Mouse (Mus musculus) embryonic facial prominence, embryonic 13.5 days (tissue): ENCODE results near the gene 4930579F01Rik. TPM values are rescaled to one million over a fixed set of nuclear protein-coding genes. Genes with fewer than 3 reads are reported as not detected.
A peak's percentile ranks its signal among the peaks of the same experiment; 100 is the strongest.
"Not testable (repeated sequence)": the region's sequence is repeated elsewhere in the genome, so short reads cannot be mapped to it uniquely, and the experiment has no call there.

Experiments used
- ATAC-seq: fragments of 200-750 bp; cut with Nextera tagmentation; 2 replicates; pipeline ENCODE4 v1.8.0; 2017; ENCODE audit warnings: low read depth; ENCODE audit not compliant: insufficient number of reproducible peaks, insufficient read depth, low FRiP score, low TSS enrichment
- H3K27ac ChIP-seq: fragments of 300-500 bp; sonication (generic); 2 replicates; pipeline ENCODE4 v1.5.1; 2015; ENCODE audit warnings: moderate library complexity, mild to moderate bottlenecking, inconsistent platforms
- H3K27me3 ChIP-seq: fragments of 300-500 bp; sonication (generic); 2 replicates; pipeline ENCODE4 v1.6.1; 2015; ENCODE audit warnings: mild to moderate bottlenecking, inconsistent platforms
- H3K36me3 ChIP-seq: fragments of 300-500 bp; sonication (generic); 2 replicates; pipeline ENCODE4 v1.6.1; 2015; ENCODE audit warnings: mild to moderate bottlenecking, inconsistent platforms
- H3K4me1 ChIP-seq: fragments of 300-500 bp; sonication (generic); 2 replicates; pipeline ENCODE4 v1.6.1; 2015; ENCODE audit warnings: inconsistent platforms
- H3K4me2 ChIP-seq: fragments of 300-500 bp; sonication (generic); 2 replicates; pipeline ENCODE4 v1.6.1; 2015; ENCODE audit warnings: moderate library complexity, mild to moderate bottlenecking, inconsistent platforms
- H3K4me3 ChIP-seq: fragments of 300-500 bp; sonication (generic); 2 replicates; pipeline ENCODE4 v1.5.1; 2015; ENCODE audit warnings: mild to moderate bottlenecking, inconsistent platforms
- H3K9ac ChIP-seq: fragments of 300-500 bp; sonication (generic); 2 replicates; pipeline ENCODE4 v1.6.1; 2015; ENCODE audit warnings: mild to moderate bottlenecking, inconsistent platforms
- H3K9me3 ChIP-seq: fragments of 300-500 bp; sonication (generic); 2 replicates; pipeline ENCODE4 v1.6.1; 2016; ENCODE audit warnings: inconsistent platforms
- WGBS: fragments of 180-500 bp; shearing (Covaris S2); methylation state at CpG from one replicate; pipeline ENCODE4 v1.1.7; 2015; ENCODE audit warnings: mixed read lengths; 5-methylcytosine and 5-hydroxymethylcytosine counted together
- polyA plus RNA-seq: library from polyadenylated mRNA; unstranded; fragments of >200 nt; fragmentation: Nextera tagmentation; extraction: Ambion mirVana; gene quantifications from 2 replicates; pipeline ENCODE4 v1.2.1, GENCODE M21; 2015

The 4930579F01Rik gene
- polyA plus RNA-seq, 1 experiment from 2014 or later = 0.81 TPM

- Histone ChIP-seq H3K9ac (peak overlapping the region; percentile 85), H3K36me3 (no peaks in the 10 kb centered on the region), H3K4me3 (peak overlapping the region; percentile 63), H3K27me3 (no peaks in the 10 kb centered on the region), H3K4me1 (peaks cover 9% of the 10 kb centered on the region; the same call in 1 of the 2 replicates), H3K4me2 (peak overlapping the region; percentile 70), H3K9me3 (no peaks in the 10 kb centered on the region), H3K27ac (peak overlapping the region; percentile 99)
- WGBS = 5% methylated on average over 12 of the region's 12 CpGs
- no peak for ATAC-seq
These were observed 50.8 kb downstream of the 4930579F01Rik start for GRCm38 (mm10) chr3:138142733-138143314.

- 26% methylated on average over 4 of the region's 4 CpGs for WGBS
- 0 out of 2 replicates have a peak overlapping the region, but pooled peaks have one; percentile 51 for H3K9ac ChIP-seq
- no peaks in the 10 kb centered on the region for H3K9me3 ChIP-seq
- no peak overlapping the region; the same call in 1 of the 2 replicates for H3K27ac ChIP-seq
- H3K27me3 ChIP-seq = no peaks in the 10 kb centered on the region
- ATAC-seq = no peak
- H3K4me3 ChIP-seq = peak overlapping the region; percentile 63
- no peaks in the 10 kb centered on the region for H3K36me3 ChIP-seq
- H3K4me1 ChIP-seq = peaks cover 4% of the 10 kb centered on the region; the same call in 1 of the 2 replicates
- peak overlapping the region; percentile 70 for H3K4me2 ChIP-seq
These were observed 51.4 kb downstream of the 4930579F01Rik start for GRCm38 (mm10) chr3:138142052-138142732.

- no peak overlapping the region for H3K4me3 ChIP-seq
- no peak for ATAC-seq
- H3K4me1 ChIP-seq = peaks cover 4% of the 10 kb centered on the region; the same call in 1 of the 2 replicates
- H3K27me3 ChIP-seq = no peaks in the 10 kb centered on the region
- H3K4me2 ChIP-seq = no peak overlapping the region
- H3K27ac ChIP-seq = no peak overlapping the region
- 92% methylated on average over 6 of the region's 6 CpGs for WGBS
- H3K36me3 ChIP-seq = no peaks in the 10 kb centered on the region
- no peaks in the 10 kb centered on the region for H3K9me3 ChIP-seq
- H3K9ac ChIP-seq = no peak overlapping the region
These were observed 54.0 kb downstream of the 4930579F01Rik start for GRCm38 (mm10) chr3:138139663-138140062.

GRCm38 (mm10) chr3:138138146-138138545 is 55.5 kb downstream of the 4930579F01Rik start:
- 93% methylated on average over 13 of the region's 13 CpGs for WGBS
- H3K4me1 ChIP-seq, H3K36me3 ChIP-seq, H3K9me3 ChIP-seq, H3K4me3 ChIP-seq, ATAC-seq, H3K27ac ChIP-seq, H3K4me2 ChIP-seq, H3K27me3 ChIP-seq, H3K9ac ChIP-seq: not testable (repeated sequence)

- no peaks in the 10 kb centered on the region for H3K9me3 ChIP-seq
- ATAC-seq = no peak
- H3K27ac ChIP-seq = no peak overlapping the region
- no peaks in the 10 kb centered on the region for H3K27me3 ChIP-seq
- no peak overlapping the region for H3K4me3 ChIP-seq
- no peak overlapping the region for H3K9ac ChIP-seq
- no peaks in the 10 kb centered on the region for H3K36me3 ChIP-seq
- H3K4me1 ChIP-seq = no peaks in the 10 kb centered on the region
- H3K4me2 ChIP-seq = no peak overlapping the region
- WGBS = 80% methylated on average over 1 of the region's 1 CpGs
These were observed 59.1 kb downstream of the 4930579F01Rik start for GRCm38 (mm10) chr3:138134528-138134927.

GRCm38 (mm10) chr3:138133916-138134315 is 59.7 kb downstream of the 4930579F01Rik start:
- no peak overlapping the region for H3K4me3 ChIP-seq
- H3K4me1 ChIP-seq = no peaks in the 10 kb centered on the region
- ATAC-seq = no peak
- H3K36me3 ChIP-seq = no peaks in the 10 kb centered on the region
- no peaks in the 10 kb centered on the region for H3K27me3 ChIP-seq
- WGBS = 86% methylated on average over 11 of the region's 11 CpGs
- H3K4me2 ChIP-seq = no peak overlapping the region
- H3K9ac ChIP-seq = no peak overlapping the region
- H3K27ac ChIP-seq = no peak overlapping the region
- no peaks in the 10 kb centered on the region for H3K9me3 ChIP-seq

- H3K9ac ChIP-seq = no peak overlapping the region
- no peak overlapping the region for H3K27ac ChIP-seq
- H3K9me3 ChIP-seq = no peaks in the 10 kb centered on the region
- no peaks in the 10 kb centered on the region for H3K27me3 ChIP-seq
- no peak for ATAC-seq
- H3K4me2 ChIP-seq = no peak overlapping the region
- H3K4me3 ChIP-seq = no peak overlapping the region
- 85% methylated on average over 8 of the region's 8 CpGs for WGBS
- no peaks in the 10 kb centered on the region for H3K36me3 ChIP-seq
- H3K4me1 ChIP-seq = no peaks in the 10 kb centered on the region
These were observed 60.2 kb downstream of the 4930579F01Rik start for GRCm38 (mm10) chr3:138133463-138133862.

GRCm38 (mm10) chr3:138131168-138131567 is 62.5 kb downstream of the 4930579F01Rik start:
- no peak overlapping the region for H3K9ac ChIP-seq
- no peak overlapping the region for H3K27ac ChIP-seq
- no peaks in the 10 kb centered on the region for H3K4me1 ChIP-seq
- no peaks in the 10 kb centered on the region for H3K9me3 ChIP-seq
- H3K27me3 ChIP-seq = no peaks in the 10 kb centered on the region
- no peak overlapping the region for H3K4me2 ChIP-seq
- H3K4me3 ChIP-seq = no peak overlapping the region
- 48% methylated on average over 9 of the region's 9 CpGs for WGBS
- H3K36me3 ChIP-seq = no peaks in the 10 kb centered on the region
- ATAC-seq = no peak

- 68% methylated on average over 1 of the region's 1 CpGs for WGBS
- no peaks in the 10 kb centered on the region for H3K36me3 ChIP-seq
These were observed 62.9 kb downstream of the 4930579F01Rik start for GRCm38 (mm10) chr3:138130692-138131091.

GRCm38 (mm10) chr3:138129110-138129509 is 64.5 kb downstream of the 4930579F01Rik start:
- Histone ChIP-seq H3K4me1 (no peaks in the 10 kb centered on the region), H3K4me2 (no peak overlapping the region), H3K9ac (no peak overlapping the region), H3K27ac (no peak overlapping the region), H3K9me3 (no peaks in the 10 kb centered on the region), H3K4me3 (no peak overlapping the region), H3K36me3 (no peaks in the 10 kb centered on the region), H3K27me3 (no peaks in the 10 kb centered on the region)
- WGBS = 95% methylated on average over 6 of the region's 6 CpGs
- ATAC-seq = no peak

More at GRCm38 (mm10) chr3:138130692-138131091, 62.9 kb downstream of the 4930579F01Rik start:
- Histone ChIP-seq H3K9ac (no peak overlapping the region), H3K9me3 (no peaks in the 10 kb centered on the region), H3K27ac (no peak overlapping the region), H3K27me3 (no peaks in the 10 kb centered on the region), H3K4me3 (no peak overlapping the region), H3K4me1 (no peaks in the 10 kb centered on the region), H3K4me2 (no peak overlapping the region)
- no peak for ATAC-seq

- H3K27ac ChIP-seq = no peak overlapping the region
- no peak overlapping the region for H3K4me2 ChIP-seq
- no peak overlapping the region for H3K4me3 ChIP-seq
- WGBS = 79% methylated on average over 10 of the region's 10 CpGs
- H3K27me3 ChIP-seq = no peaks in the 10 kb centered on the region
- no peaks in the 10 kb centered on the region for H3K36me3 ChIP-seq
- H3K9ac ChIP-seq = no peak overlapping the region
- H3K4me1 ChIP-seq = no peaks in the 10 kb centered on the region
- H3K9me3 ChIP-seq = no peaks in the 10 kb centered on the region
- ATAC-seq = no peak
These were observed 69.8 kb downstream of the 4930579F01Rik start for GRCm38 (mm10) chr3:138123842-138124241.

- ATAC-seq = no peak
- Histone ChIP-seq H3K4me1 (no peaks in the 10 kb centered on the region), H3K4me3 (no peak overlapping the region), H3K4me2 (no peak overlapping the region), H3K9me3 (no peaks in the 10 kb centered on the region), H3K27me3 (no peaks in the 10 kb centered on the region), H3K9ac (no peak overlapping the region), H3K36me3 (no peaks in the 10 kb centered on the region), H3K27ac (no peak overlapping the region)
- 92% methylated on average over 2 of the region's 2 CpGs for WGBS
These were observed 72.2 kb downstream of the 4930579F01Rik start for GRCm38 (mm10) chr3:138121461-138121860.
